Mouse (Mus musculus) hindbrain, embryonic 12.5 days (tissue): Measurements from ENCODE around the gene Dazap2. TPM values are rescaled to one million over a fixed set of nuclear protein-coding genes. Genes with fewer than 3 reads are reported as not detected.
"Not testable (repeated sequence)": the region's sequence is repeated elsewhere in the genome, so short reads cannot be mapped to it uniquely, and the experiment has no call there.

Source experiments
- ATAC-seq: fragments of 200-750 bp; cut with Nextera tagmentation; 2 replicates; pipeline ENCODE4 v1.8.0; 2017; ENCODE audit warnings: moderate TSS enrichment; ENCODE audit not compliant: low FRiP score
- H3K27ac ChIP-seq: fragments of 300-500 bp; sonication (generic); 2 replicates; pipeline ENCODE4 v1.5.1; 2016; ENCODE audit warnings: mild to moderate bottlenecking
- H3K27me3 ChIP-seq: fragments of 300-500 bp; sonication (generic); 2 replicates; pipeline ENCODE4 v1.6.1; 2016; ENCODE audit warnings: mild to moderate bottlenecking
- H3K36me3 ChIP-seq: fragments of 300-500 bp; sonication (generic); 2 replicates; pipeline ENCODE4 v1.6.1; 2016; ENCODE audit warnings: mild to moderate bottlenecking
- H3K4me1 ChIP-seq: fragments of 300-500 bp; sonication (generic); 2 replicates; pipeline ENCODE4 v1.6.1; 2016
- H3K4me2 ChIP-seq: fragments of 300-500 bp; sonication (generic); replicated peaks from 2 replicates; pipeline ENCODE4 v1.6.1; 2016; ENCODE audit warnings: mild to moderate bottlenecking
- H3K4me3 ChIP-seq: fragments of 300-500 bp; sonication (generic); 2 replicates; pipeline ENCODE4 v1.5.1; 2016; ENCODE audit warnings: mild to moderate bottlenecking
- H3K9ac ChIP-seq: fragments of 300-500 bp; sonication (generic); 2 replicates; pipeline ENCODE4 v1.6.1; 2016; ENCODE audit warnings: mild to moderate bottlenecking, moderate library complexity
- H3K9me3 ChIP-seq: fragments of 300-500 bp; sonication (generic); replicated peaks from 2 replicates; pipeline ENCODE4 v1.6.1; 2016; ENCODE audit warnings: mild to moderate bottlenecking
- WGBS: fragments of 180-500 bp; shearing (Covaris S2); methylation state at CpG from one replicate; pipeline ENCODE4 v1.1.7; 2016; 5-methylcytosine and 5-hydroxymethylcytosine counted together
- polyA plus RNA-seq: library from polyadenylated mRNA; unstranded; fragments of >200 nt; fragmentation: Nextera tagmentation; extraction: Ambion mirVana; gene quantifications from 2 replicates; pipeline ENCODE4 v1.2.1, GENCODE M21; 2016

The Dazap2 gene
- polyA plus RNA-seq, 1 experiment from 2014 or later: 168 TPM

GRCm38 (mm10) chr15:100613584-100613983 lies 1.6 kb upstream of the Dazap2 start:
- Histone ChIP-seq H3K4me1 (peaks cover 20% of the 10 kb centered on the region), H3K36me3 (peaks cover 9% of the 10 kb centered on the region), H3K27me3 (no peaks in the 10 kb centered on the region; the same call in 1 of the 2 replicates), H3K4me2 (peak overlapping the region; percentile 45), H3K9me3 (no peaks in the 10 kb centered on the region), H3K27ac (no peak overlapping the region), H3K9ac (no peak overlapping the region), H3K4me3 (peak overlapping the region; percentile 11; the same call in 1 of the 2 replicates)
- WGBS: 9% methylated on average over 16 of the region's 16 CpGs
- no peak for ATAC-seq

DNA sequence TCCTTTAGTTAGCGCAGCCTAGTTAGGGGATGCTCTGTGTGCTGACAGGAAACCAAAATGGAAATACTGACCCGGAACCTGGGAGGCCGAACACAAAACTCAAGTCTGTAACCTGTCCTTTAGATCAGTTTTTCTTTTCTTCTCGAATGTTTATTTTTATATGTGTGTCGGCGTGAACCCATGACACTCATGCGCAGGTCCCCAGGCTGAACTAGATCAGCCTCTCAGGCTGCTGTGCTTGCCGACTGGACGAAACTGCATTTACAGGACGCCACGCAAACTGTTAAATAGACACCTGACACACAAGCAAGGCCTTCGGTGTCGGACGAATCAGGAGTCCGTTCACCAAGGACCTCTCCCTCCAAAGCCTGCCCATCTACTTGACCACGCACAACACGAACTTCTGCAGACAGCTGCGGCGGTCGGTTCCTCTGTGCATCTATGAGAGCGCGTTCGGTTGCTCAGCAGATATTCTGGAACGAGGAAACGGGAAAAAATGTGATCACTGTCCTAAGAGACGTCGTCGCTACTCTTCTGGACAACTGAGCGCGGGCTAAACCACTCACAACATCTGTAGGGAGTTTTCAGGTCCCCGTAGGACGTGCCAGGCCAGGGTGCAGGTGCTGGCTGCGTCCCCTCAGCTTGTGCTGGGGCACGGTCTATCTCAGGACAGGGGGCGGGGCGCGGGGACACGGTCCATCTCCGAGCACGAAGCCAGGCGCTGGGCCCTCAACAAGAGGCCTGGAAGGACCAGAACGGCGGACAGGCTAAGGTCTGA lies 742 bp upstream of the Dazap2 start:
- Histone ChIP-seq H3K27ac (peak overlapping the region; percentile 97), H3K36me3 (peaks cover 17% of the 10 kb centered on the region), H3K27me3 (no peaks in the 10 kb centered on the region; the same call in 1 of the 2 replicates), H3K4me2 (peak overlapping the region; percentile 75), H3K4me3 (peak overlapping the region; percentile 86), H3K9me3 (no peaks in the 10 kb centered on the region), H3K9ac (peak overlapping the region; percentile 89), H3K4me1 (peaks cover 20% of the 10 kb centered on the region)
- ATAC-seq: no peak; the same call in 1 of the 2 replicates
- 12% methylated on average over 43 of the region's 43 CpGs for WGBS

GRCm38 (mm10) chr15:100615825-100616220 lies 674 bp downstream of the Dazap2 start:
- peak overlapping the region; percentile 89 for H3K9ac ChIP-seq
- H3K4me1 ChIP-seq: peaks cover 20% of the 10 kb centered on the region
- peak; percentile 88 for ATAC-seq
- H3K27me3 ChIP-seq: no peaks in the 10 kb centered on the region; the same call in 1 of the 2 replicates
- no peaks in the 10 kb centered on the region for H3K9me3 ChIP-seq
- peak overlapping the region; percentile 88 for H3K4me2 ChIP-seq
- peak overlapping the region; percentile 86 for H3K4me3 ChIP-seq
- H3K27ac ChIP-seq: peak overlapping the region; percentile 97
- peaks cover 31% of the 10 kb centered on the region for H3K36me3 ChIP-seq
- under 1% methylated on average over 41 of the region's 43 CpGs for WGBS

- Histone ChIP-seq H3K4me2 (peak overlapping the region; percentile 88), H3K9ac (peak overlapping the region; percentile 89), H3K9me3 (no peaks in the 10 kb centered on the region), H3K27me3 (no peaks in the 10 kb centered on the region; the same call in 1 of the 2 replicates), H3K27ac (peak overlapping the region; percentile 97), H3K4me1 (peaks cover 20% of the 10 kb centered on the region), H3K4me3 (peak overlapping the region; percentile 86), H3K36me3 (peaks cover 33% of the 10 kb centered on the region)
- WGBS: under 1% methylated on average over 19 of the region's 19 CpGs
- ATAC-seq: peak; percentile 21; the same call in 1 of the 2 replicates
These were observed 1.1 kb downstream of the Dazap2 start for GRCm38 (mm10) chr15:100616221-100616620.

GRCm38 (mm10) chr15:100619200-100619599 lies 4.1 kb downstream of the Dazap2 start:
- 90% methylated on average over 7 of the region's 7 CpGs for whole genome bisulfite sequencing
- Histone ChIP-seq H3K4me1 (peaks cover 14% of the 10 kb centered on the region), H3K9ac (no peak overlapping the region), H3K27me3 (no peaks in the 10 kb centered on the region), H3K27ac (no peak overlapping the region), H3K4me2 (no peak overlapping the region), H3K36me3 (peaks cover 36% of the 10 kb centered on the region), H3K4me3 (no peak overlapping the region), H3K9me3 (no peaks in the 10 kb centered on the region)
- ATAC-seq: no peak

DNA sequence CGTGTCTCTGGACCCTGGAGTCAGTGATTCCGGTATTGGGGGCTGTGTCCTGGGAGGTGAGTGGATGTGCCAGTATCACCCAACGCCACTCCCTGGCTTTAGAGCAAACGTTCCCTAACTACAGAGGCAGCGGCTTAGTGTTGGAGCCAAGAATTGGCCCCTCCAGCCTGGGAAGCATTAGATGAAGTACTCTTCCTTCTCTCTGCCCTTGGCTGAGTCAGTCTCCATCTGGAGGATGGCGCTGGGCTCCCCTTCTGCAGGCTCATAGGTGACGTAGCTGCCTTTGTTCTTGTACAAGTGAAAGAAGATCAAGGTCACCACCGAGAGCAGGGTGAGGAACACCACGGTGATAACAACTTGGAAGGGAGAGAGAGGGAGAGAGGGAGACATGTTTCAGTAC lies 6.5 kb downstream of the Dazap2 start:
- H3K4me3 ChIP-seq, H3K27me3 ChIP-seq, H3K9ac ChIP-seq, H3K9me3 ChIP-seq, H3K27ac ChIP-seq, H3K4me1 ChIP-seq, ATAC-seq, H3K4me2 ChIP-seq: not testable (repeated sequence)
- 80% methylated on average over 9 of the region's 9 CpGs for WGBS
- H3K36me3 ChIP-seq: peaks cover 36% of the 10 kb centered on the region

GRCm38 (mm10) chr15:100622164-100622563 lies 7.0 kb downstream of the Dazap2 start:
- H3K4me3 ChIP-seq: no peak overlapping the region
- no peaks in the 10 kb centered on the region for H3K4me1 ChIP-seq
- no peaks in the 10 kb centered on the region for H3K9me3 ChIP-seq
- no peaks in the 10 kb centered on the region for H3K27me3 ChIP-seq
- H3K27ac ChIP-seq: no peak overlapping the region
- no peak for ATAC-seq
- no peak overlapping the region for H3K4me2 ChIP-seq
- WGBS: 88% methylated on average over 7 of the region's 7 CpGs
- peaks cover 36% of the 10 kb centered on the region for H3K36me3 ChIP-seq
- no peak overlapping the region for H3K9ac ChIP-seq

DNA sequence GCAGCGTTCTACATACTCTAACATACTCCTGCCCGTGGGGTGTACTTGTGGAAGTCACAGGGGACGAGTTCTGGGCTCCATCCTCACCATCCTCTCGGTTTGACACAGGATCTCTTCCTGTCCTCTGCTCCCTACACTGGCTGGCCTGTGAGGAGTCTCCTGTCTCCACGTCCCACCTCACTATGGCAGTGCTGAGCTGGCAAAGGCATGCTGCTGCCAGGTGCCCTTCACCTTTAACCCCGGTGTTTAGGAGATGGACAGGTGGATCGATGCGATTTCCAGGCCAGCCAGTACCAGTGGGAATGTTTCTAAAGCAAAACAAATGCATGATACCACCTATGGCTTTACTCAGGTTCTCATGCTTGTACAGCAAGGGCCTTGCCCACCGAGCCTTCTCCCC lies 8.6 kb downstream of the Dazap2 start:
- Histone ChIP-seq H3K9ac (no peak overlapping the region), H3K4me2 (no peak overlapping the region), H3K4me3 (no peak overlapping the region), H3K4me1 (peaks cover 7% of the 10 kb centered on the region; the same call in 1 of the 2 replicates), H3K27ac (no peak overlapping the region), H3K9me3 (no peaks in the 10 kb centered on the region), H3K27me3 (peaks cover 3% of the 10 kb centered on the region; the same call in 1 of the 2 replicates), H3K36me3 (peaks cover 26% of the 10 kb centered on the region)
- WGBS: 88% methylated on average over 9 of the region's 9 CpGs
- no peak for ATAC-seq

GRCm38 (mm10) chr15:100624435-100624834 lies 9.3 kb downstream of the Dazap2 start:
- 83% methylated on average over 3 of the region's 3 CpGs for WGBS
- no peaks in the 10 kb centered on the region for H3K9me3 ChIP-seq
- ATAC-seq: no peak
- peaks cover 19% of the 10 kb centered on the region for H3K36me3 ChIP-seq
- H3K4me3 ChIP-seq: no peak overlapping the region
- H3K4me1 ChIP-seq: peaks cover 7% of the 10 kb centered on the region; the same call in 1 of the 2 replicates
- H3K27ac ChIP-seq: no peak overlapping the region
- H3K4me2 ChIP-seq: no peak overlapping the region
- peaks cover 6% of the 10 kb centered on the region; the same call in 1 of the 2 replicates for H3K27me3 ChIP-seq
- H3K9ac ChIP-seq: no peak overlapping the region

GRCm38 (mm10) chr15:100627287-100627686 lies 12.1 kb downstream of the Dazap2 start:
- no peak overlapping the region for H3K4me3 ChIP-seq

GRCm38 (mm10) chr15:100627774-100628370 lies 12.7 kb downstream of the Dazap2 start:
- Histone ChIP-seq H3K27me3 (peaks cover 11% of the 10 kb centered on the region; the same call in 1 of the 2 replicates), H3K9ac (no peak overlapping the region), H3K36me3 (no peaks in the 10 kb centered on the region), H3K4me3 (no peak overlapping the region), H3K9me3 (no peaks in the 10 kb centered on the region), H3K4me1 (peaks cover 7% of the 10 kb centered on the region; the same call in 1 of the 2 replicates), H3K4me2 (no peak overlapping the region), H3K27ac (no peak overlapping the region)
- no peak for ATAC-seq
- 3% methylated on average over 11 of the region's 11 CpGs for WGBS

More at GRCm38 (mm10) chr15:100627287-100627686, 12.1 kb downstream of the Dazap2 start:
- whole genome bisulfite sequencing: 18% methylated on average over 10 of the region's 10 CpGs
- H3K27me3 ChIP-seq: peaks cover 6% of the 10 kb centered on the region; the same call in 1 of the 2 replicates
- H3K36me3 ChIP-seq: no peaks in the 10 kb centered on the region
- no peak for ATAC-seq
- peaks cover 7% of the 10 kb centered on the region; the same call in 1 of the 2 replicates for H3K4me1 ChIP-seq
- H3K27ac ChIP-seq: no peak overlapping the region
- H3K9ac ChIP-seq: no peak overlapping the region
- no peaks in the 10 kb centered on the region for H3K9me3 ChIP-seq
- no peak overlapping the region for H3K4me2 ChIP-seq

GRCm38 (mm10) chr15:100628797-100629196 lies 13.6 kb downstream of the Dazap2 start:
- Histone ChIP-seq H3K4me1 (peaks cover 7% of the 10 kb centered on the region; the same call in 1 of the 2 replicates), H3K36me3 (no peaks in the 10 kb centered on the region), H3K9me3 (no peaks in the 10 kb centered on the region), H3K27me3 (peaks cover 18% of the 10 kb centered on the region), H3K27ac (no peak overlapping the region), H3K4me3 (no peak overlapping the region), H3K4me2 (no peak overlapping the region), H3K9ac (no peak overlapping the region)
- ATAC-seq: no peak
- 47% methylated on average over 7 of the region's 7 CpGs for whole genome bisulfite sequencing
